Mouse (Mus musculus): ENCODE data around the gene Ccdc189. TPM values are rescaled to one million over a fixed set of nuclear protein-coding genes. Genes with fewer than 3 reads are reported as not detected.
"Not testable (repeated sequence)": the region's sequence is repeated elsewhere in the genome, so short reads cannot be mapped to it uniquely, and the experiment has no call there.

The Ccdc189 gene
- total RNA-seq (2021): 1 to 10 TPM; 2.6 to 3.5 TPM
- long read RNA-seq, experiment 1, partial matches to known transcripts: 0 of 4 reads
- long read RNA-seq, experiment 1, other reads (novel, unspliced or antisense): 1 of 4 reads
- long read RNA-seq, experiment 2, partial matches to known transcripts: 0 of 5 reads
- long read RNA-seq, experiment 2, other reads (novel, unspliced or antisense): 2 of 5 reads

DNA sequence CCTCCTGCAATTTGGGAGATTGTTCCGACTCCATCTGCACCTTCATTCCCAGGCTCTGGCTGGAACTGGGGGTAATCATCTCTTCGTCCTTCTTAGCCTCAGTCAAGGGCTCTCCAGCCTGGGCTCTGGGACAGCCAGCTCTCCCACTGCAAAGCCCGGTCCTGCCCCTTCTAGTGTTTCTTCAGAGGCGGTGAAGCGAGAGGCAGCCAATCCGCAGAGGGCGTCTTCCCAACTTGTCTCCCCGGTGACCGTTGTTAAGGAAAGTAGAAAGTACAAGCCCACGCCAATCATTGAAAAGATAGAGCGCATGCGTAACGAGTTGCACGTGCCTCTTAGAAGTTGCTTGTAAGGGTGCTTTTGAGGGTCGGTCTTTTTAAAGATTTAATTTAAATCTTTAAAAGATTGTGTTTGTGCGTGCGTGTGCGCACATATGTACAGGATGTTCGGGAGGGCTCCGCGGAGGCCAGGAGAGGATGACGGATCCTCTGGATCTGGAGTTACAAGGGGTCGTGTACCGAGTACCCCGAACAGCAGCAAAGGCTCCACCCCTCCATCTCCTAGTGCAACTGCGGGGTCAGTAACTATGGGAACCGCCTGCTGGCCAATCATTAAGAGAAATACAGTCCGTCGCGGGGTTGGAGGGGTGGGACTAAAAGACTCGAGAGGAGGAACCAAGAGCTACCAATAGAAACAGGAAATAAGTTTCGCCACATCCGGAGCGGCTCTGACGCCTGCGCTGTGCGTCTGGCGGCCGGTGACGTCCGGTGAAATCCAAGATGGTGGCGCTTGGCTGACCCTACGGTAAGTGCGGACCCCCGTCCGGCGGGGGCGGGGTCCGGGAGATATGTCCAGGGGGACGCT lies at the start of gene Ccdc189, which contains the start of gene Rnf40:
Gene Ccdc189, minus strand, starts transcription at position 585 of the 861 bp plus-strand sequence.
Gene Rnf40, plus strand, starts transcription at position 757 of the 861 bp plus-strand sequence.
- peak; percentile 88 to 91 for DNase-seq
- intact Hi-C loops (cut with DNase I): loop anchor here (5.0 kb wide), 1 partner anchor 71 kb away; the partner anchor contains the start of gene Gm42715

DNA sequence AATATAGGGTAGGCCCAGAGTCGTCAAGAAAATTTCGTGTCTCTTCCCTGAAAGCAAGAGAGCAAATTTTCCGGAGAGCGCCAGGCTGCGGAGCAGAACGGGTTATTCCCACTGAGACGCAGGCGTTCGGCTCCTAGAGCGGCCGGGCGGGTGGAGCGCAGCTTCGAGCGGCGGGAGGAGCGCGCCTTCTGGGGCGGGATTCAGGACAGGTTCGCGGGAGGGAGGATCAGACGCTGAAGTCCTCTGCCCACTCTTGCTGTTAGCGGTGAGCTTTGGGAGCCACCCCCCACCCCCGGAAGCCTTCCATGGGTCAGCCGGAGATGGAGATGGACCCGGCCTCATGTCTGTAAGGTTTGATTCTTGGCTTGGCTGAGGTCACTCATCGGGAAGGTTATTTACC lies 48.6 kb upstream of the Ccdc189 start:
- peak; percentile 56 to 67 for DNase-seq
- intact Hi-C loops (cut with DNase I): loop anchor here (1.0 kb wide), 1 partner anchor 23 kb away; no protein-coding TSS in a partner anchor

DNA sequence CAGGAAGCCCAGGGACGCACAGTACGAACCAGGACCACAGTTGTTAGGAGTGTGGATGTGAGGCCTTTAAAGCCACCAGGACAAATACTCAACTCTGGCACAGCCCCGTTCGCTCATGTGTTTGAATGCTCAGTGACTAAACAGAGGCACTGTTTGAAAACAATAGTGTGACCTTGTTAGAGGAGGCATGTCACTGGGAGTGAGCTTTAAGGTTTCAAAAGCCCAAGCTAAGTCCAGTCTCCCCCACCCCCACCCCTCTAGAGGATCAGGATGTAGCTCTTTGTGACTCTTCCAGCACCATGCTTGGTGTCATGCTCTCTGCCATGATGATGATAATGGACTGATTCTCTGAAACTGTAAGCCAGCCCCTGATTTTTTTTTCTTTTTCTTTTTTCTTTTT lies 43.0 kb upstream of the Ccdc189 start:
- intact Hi-C loops (cut with DNase I): no loop called here
- DNase-seq: no peak

DNA sequence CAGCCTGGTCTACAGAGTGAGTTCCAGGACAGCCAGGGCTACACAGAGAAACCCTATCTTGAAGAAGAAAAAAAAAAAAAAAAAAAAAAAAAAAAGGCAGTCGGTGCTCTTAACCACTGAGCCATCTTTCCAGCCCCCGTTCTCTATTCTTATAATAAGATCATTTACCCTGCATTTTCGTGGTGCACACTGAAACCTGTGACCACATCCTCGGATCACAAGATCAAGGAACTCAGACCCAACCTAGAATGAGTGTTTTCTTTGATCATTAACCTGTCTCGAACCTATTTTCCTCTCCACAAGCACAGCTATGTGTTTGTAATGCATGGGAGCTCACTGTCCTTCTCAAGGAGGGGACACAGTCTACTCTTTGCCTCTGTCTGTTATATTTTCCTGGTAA lies 40.3 kb upstream of the Ccdc189 start:
- no peak for DNase-seq
- intact Hi-C loops (cut with DNase I): no loop called here

DNA sequence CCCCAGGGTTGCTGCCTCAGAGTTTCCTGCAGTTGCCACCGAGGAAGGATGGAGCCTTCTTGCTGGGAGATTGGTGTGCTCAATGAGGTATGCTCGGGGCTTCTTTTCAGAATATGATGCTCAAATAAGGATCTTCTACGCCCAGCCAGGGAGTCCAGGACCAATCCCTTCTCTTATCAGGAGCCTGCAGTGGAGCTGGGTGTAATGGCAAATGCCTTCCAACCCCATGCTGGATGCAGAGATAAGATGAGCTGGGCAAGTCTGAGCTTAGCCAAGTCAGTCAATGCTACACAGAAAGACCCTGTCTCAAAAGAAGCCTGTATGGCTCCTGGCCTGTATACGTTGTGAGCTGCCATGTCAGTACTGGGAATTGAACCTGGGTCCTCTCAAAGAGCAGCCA lies 38.1 kb upstream of the Ccdc189 start:
- no peak for DNase-seq
- intact Hi-C loops (cut with DNase I): no loop called here

DNA sequence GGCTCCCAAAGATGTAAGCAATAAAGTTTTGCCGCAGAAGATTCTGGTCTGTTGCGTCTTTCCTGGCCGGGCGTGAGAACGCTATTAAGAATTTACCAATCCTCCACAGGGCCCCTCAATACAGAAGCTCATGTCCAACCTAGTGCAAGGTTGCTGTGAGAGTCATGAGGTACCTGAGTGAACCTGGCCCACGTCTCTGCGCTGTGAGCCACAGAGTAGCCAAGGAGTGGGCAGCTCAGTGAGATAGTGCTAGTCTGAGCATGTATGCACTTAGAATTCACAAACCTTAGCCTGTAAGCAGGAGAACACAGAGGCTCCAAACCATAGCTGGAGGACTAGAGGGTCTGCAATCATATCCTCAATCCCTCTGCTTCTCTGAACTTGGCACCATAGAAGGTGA lies 37.6 kb upstream of the Ccdc189 start:
- no peak for DNase-seq
- intact Hi-C loops (cut with DNase I): no loop called here

DNA sequence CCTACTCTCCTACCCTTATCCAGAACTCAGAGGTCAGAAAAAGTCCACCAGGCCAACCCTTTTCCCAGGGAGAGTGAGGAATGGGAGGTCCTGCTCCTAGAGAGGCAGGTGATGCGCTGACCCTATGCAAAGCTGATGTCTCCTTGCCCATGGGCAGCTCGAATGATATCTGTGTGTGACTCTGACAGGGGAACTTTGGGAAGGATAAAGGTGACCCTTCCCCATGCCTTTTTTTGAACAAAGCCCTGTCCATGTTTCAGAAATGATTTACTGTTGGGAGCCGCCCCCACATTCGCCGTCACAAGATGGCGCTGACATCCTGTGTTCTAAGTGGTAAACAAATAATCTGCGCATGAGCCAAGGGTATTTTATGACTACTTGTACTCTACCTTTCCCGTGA lies 30.0 kb upstream of the Ccdc189 start:
- intact Hi-C loops (cut with DNase I); DNase-seq: not testable (repeated sequence)

DNA sequence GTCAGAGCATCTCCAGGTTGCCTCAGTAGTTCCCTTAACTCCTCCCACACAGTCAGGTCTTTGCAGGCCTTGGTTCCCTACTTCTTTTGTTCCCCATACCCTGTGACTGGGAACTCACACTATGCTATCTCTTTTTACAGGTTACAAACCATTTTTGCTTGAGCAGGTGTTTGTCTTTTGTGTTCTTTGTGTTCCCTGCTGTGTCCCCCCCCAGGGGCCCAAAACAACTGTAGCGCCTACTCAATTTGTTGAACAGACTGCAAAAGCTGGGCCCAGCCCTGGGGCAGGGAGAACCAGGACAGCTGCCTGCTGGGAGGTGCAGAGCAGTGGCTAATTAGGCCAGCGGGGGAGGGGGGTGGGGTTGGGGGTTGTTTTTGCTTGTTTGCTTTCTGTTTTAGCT lies 29.6 kb upstream of the Ccdc189 start:
- DNase-seq: no peak
- intact Hi-C loops (cut with DNase I): no loop called here

DNA sequence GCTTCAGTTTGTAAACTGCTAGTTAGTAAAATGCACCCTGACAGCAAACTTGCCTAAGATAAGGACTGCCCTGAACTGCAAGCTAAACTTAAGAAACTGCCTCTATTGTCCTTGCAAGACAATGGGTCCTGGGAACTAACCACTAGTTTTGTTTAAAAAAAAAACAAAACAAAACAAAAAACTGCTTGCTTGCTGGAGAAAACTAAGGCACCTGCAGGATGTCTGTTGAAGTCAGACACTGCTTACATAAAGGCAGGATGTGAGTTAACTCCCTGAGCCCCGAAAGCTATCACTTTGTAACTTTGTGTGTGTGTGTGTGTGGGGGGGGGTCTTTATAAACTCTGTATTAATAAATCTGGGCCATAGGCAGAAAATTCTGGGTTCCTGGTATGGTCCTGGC lies 28.5 kb upstream of the Ccdc189 start:
- intact Hi-C loops (cut with DNase I): no loop called here
- DNase-seq: no peak

DNA sequence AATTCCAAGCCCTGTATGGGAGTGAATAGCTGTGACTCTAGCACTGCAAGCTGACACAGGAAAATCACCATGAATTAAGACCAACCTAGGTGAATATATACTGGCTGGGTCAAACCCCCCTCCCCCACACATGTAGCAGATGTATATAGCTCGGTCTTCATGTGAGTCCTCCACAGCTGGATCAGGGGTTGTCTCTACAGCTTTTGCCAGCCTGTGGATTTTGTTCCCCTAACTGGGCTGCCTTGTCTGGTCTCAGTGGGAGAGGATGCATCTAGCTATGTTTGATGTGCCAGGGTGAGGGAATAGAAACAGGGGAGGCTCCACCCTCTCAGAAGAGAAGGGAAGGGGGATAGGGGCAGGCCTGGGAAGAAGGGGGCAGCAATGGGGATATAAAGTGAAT lies 27.9 kb upstream of the Ccdc189 start:
- intact Hi-C loops (cut with DNase I): no loop called here
- no peak for DNase-seq

DNA sequence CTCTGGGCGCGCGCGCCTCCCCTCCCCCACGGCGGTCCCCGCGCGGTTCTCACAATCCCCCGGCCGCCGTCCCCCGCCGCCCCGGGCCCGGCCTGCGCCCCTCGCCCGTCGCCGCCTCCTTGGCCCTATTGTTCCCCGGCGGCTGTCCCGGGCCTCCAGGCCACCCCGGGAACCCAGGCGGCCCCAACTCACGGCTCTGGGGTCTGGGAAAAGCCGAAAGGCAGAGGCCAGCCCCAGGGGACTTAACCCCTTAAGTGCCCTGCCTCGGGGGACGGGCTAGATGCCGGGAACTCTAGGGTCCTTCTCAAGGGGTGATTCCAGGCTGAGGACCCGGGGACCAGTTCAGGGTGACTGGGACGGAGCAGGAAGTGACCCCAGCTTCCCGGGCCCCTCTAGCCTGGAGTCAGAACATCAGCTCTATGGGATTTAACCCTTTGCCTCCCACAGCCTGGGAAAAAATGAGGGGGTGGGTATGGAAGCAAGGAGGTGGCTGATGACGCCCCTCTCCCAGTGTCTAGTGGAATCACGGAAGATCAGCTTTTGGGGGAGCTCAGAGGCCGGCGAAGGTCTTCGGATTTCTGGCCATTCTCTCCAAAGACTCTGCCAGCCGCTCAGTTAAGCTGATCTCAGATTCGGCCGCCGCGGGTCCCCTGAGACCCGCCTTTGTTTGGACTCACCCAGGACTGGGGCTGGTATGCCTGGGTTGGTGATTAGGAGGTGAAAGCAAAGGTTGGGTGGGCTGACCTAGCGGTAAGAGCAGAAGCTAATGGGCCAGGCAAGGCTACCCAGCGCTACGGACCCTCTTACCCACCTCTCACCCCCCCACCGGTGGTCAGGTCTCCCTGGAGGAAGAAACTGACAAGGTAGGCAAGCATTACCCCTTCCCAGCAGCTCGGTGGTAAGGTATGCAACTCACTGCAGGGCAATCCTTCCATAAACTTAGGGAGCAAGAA lies 26.8 kb upstream of the Ccdc189 start, which contains the start of gene Zfp629:
Gene Zfp629, minus strand, starts transcription at position 907 of the 953 bp plus-strand sequence.
- intact Hi-C loops (cut with DNase I): loop anchor here (1.0 kb wide), 1 partner anchor 22 kb away; no protein-coding TSS in a partner anchor
- peak; percentile 60 to 71 for DNase-seq

DNA sequence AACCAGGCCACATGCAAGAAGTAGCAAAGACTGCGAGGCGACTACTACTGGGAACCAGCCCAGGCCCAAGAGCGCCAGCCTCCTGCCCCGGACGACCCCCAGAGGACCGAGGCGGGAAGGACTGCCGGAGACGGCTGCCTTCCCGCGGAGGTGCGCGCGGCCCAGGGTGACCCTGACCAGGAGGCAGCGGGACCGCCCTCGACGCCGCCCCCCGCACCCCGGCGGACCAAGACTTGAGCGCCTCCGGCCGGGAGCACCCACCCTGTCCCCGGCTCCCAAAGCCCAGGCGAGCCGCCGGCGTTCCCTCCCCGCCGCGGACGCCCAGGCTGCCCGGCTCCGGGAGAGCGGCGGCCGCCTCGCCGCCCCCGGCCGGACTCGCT lies 26.1 kb upstream of the Ccdc189 start:
- intact Hi-C loops (cut with DNase I): loop anchor here (1.0 kb wide), 1 partner anchor 23 kb away; no protein-coding TSS in a partner anchor
- DNase-seq: peak in 1 of 2 experiments; percentile 41

DNA sequence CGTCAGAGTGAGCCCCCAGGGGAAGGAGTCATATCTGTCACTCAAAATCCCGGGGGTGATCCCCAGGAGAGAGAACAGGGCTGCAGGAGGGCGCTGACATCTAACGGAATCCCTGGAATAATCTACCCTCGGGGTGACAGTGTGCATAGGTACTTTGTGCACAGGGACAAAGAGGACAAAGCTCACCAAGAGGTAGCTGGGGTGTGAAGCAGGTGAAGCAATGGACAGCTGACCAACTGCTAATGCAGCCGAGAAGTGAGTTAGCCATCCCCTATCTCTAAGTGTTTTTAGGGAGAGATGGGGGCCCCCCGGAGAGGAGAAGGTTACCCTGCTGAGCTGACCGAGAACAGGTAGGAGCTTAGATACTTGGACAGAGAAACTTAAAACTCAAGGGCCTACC lies 25.7 kb upstream of the Ccdc189 start:
- intact Hi-C loops (cut with DNase I): loop anchor here (1.0 kb wide), 1 partner anchor 23 kb away; no protein-coding TSS in a partner anchor
- no peak for DNase-seq

DNA sequence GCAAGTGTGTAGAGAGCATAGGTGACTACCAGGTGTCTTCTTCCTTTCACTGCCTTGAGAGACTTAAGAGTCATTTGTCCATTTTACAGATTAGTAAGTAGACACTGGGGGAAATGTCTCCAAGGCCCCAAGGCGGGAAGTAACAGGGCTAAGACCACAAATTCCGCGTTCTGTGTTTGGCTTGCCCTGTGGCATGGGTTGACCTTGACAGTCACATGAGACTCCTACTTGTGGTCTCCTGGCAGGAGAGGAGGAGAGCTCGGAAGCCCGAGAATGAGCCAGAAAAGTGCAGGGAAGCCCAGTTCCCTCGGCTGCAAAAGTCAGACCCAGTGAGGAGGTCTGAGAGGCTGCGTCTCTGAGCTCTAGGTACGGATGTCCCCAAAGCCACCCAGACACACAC lies 25.1 kb upstream of the Ccdc189 start:
- intact Hi-C loops (cut with DNase I): no loop called here

DNA sequence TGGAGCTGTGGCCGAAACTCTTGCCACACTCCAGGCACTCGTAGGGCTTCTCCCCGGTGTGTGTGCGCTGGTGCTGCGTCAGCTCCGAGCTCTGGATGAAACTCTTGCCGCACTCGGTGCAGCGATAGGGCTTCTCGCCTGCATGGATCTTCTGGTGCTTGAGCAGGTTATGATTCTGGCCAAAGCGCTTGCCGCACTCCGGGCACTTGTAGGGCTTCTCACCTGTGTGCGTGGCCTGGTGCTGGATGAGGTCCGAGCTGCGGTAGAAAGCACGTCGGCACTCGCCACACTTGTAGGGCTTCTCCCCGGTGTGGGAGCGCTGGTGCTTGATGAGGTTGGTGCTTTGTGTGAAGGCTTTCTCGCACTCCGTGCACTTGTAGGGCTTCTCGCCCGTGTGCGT lies 23.2 kb upstream of the Ccdc189 start:
- DNase-seq: no peak
- intact Hi-C loops (cut with DNase I): no loop called here

More for the DNA sequence above, 25.1 kb upstream of the Ccdc189 start:
- DNase-seq: no peak

DNA sequence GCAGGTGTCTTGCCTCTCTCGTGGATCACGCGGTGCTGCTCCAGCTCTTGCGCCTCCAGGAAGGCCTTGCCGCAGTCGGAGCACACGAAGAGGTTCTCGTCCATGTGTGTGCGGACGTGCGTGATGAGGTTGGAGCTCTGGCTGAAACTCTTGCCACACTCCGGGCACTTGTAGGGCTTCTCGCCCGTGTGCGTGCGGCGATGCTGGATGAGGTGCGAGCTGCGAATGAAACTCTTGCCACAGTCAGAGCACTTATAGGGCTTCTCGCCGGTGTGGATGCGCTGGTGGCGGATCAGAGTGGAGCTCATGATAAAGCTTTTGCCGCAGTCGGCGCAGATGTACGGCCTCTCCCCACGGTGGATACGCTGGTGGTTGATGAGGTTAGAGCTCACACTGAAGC lies 22.6 kb upstream of the Ccdc189 start:
- intact Hi-C loops (cut with DNase I): no loop called here
- DNase-seq: no peak

DNA sequence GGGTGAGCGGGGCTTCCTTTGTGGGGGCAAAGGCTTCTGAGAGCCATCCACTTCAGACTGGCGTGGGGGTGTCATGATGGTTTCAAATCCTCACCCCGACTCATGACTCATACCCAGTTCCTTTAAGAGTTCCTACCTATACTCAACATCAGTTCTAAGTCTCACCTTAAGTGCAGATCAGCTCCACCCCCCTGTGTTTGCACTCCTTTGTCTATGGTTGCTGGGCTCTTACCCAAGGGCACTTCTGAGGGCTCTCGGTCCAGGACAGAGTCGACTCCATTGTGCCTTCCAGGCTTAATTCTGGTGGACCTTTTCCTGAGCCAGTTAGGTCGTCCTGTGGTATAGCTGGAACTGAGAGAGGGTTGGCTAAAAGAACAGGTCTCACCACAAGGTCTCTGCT lies 18.8 kb upstream of the Ccdc189 start:
- no peak for DNase-seq
- intact Hi-C loops (cut with DNase I): no loop called here

DNA sequence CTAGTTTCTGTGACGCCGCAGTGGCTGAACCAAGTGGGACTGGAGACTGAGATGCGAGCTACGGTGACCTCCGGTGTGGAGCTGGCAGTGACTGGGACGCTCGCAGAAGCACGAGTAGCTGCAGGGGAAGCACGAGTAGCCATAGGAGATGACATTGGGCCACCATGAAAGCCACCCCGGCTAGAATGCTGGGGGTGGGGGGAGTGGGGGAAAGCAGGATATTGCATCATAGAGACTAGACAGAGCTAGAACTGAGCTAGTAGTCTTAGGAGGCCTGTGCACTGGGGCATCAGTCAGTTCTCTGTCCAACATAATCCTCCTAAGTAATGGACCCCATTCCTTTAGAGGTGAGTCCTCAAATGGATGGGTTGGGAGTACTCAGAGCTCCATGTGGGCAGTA lies 15.9 kb upstream of the Ccdc189 start:
- intact Hi-C loops (cut with DNase I): no loop called here
- no peak for DNase-seq

DNA sequence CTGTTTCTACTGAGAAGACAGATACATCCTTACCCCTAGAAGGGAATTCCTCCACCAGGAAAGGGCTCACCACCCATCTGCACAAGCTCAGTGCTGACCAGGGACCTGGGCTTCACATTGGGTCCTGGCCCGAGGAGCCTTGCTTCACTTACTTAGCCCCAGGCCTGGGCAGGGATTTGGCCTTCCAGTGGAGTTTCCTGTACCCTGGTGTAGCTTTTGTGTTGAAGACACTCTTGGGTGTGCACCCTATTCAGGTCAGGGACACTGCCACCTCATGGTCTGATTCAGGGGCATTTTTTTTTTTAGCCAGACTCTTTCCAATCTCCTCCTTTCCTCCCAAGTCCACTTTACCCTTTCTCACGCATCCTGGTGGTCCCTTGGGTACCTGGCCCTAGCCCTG lies 14.5 kb upstream of the Ccdc189 start:
- DNase-seq: no peak
- intact Hi-C loops (cut with DNase I): no loop called here

DNA sequence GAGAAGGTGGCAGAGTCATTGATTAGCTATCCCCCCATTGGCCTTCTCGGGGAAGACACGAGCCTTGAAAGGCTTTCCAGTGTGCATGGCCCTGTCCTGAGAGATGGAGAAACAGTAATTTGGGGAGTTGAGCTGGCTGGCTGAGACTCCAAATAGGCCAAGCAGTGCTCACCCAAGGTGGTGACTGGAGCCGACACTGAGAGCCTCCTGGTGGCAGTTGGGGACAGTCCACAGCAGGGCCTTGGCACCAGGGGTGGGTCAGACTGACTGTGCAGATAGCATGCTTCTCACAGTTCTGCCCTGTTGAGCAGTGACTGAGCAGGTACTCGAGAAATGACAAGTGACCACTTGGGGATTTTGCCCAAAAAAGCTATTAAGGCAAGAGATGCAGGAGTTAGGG lies 13.3 kb upstream of the Ccdc189 start:
- DNase-seq: no peak
- intact Hi-C loops (cut with DNase I): no loop called here

DNA sequence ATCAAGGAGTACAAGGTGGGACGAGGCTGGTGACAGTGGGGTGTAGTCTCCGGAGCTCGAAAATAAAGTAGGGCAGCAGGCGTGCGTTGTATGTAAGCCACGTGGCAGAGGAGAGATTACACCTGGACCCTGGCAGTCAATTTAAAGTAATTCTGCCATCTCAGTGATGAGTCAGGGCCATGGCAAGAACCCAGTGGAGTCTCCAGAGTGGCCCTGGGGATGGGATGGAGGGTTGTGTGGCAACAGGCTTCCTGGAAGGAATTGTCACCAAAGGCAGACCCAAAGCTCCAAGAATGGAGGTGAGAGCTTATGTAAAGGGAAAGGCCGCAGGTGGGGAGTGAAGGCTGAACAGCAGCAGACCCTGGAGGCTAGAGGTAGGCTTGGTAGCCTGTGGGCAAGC lies 12.2 kb upstream of the Ccdc189 start:
- DNase-seq: no peak
- intact Hi-C loops (cut with DNase I): no loop called here
